Mouse (Mus musculus) hindbrain, postnatal 0 days (tissue): ENCODE measurements at regions not wholly inside any gene's neighbourhood (a gene's known extent, or its start where the extent isn't known, plus 50 kb on each side); places are given as distances from the start of the nearest gene placed in this dataset.
A peak's percentile ranks its signal among the peaks of the same experiment; 100 is the strongest.
"Not testable (repeated sequence)": the region's sequence is repeated elsewhere in the genome, so short reads cannot be mapped to it uniquely, and the experiment has no call there.

Experiments used
- ATAC-seq: fragments of 200-750 bp; cut with Nextera tagmentation; 2 replicates; pipeline ENCODE4 v1.8.0; 2017; ENCODE audit warnings: mild to moderate bottlenecking, moderate TSS enrichment, moderate library complexity
- DNase-seq: peaks from one replicate; pipeline ENCODE4 v3.0.0-alpha.2; 2015; ENCODE audit warnings: low spot score
- H3K27ac ChIP-seq: fragments of 300-500 bp; sonication (generic); 2 replicates; pipeline ENCODE4 v1.5.1; 2014; ENCODE audit warnings: mild to moderate bottlenecking
- H3K27me3 ChIP-seq: fragments of 300-500 bp; sonication (generic); 2 replicates; pipeline ENCODE4 v1.6.1; 2014; ENCODE audit warnings: low read length, mixed read lengths; ENCODE audit not compliant: insufficient read depth
- H3K36me3 ChIP-seq: fragments of 300-500 bp; sonication (generic); 2 replicates; pipeline ENCODE4 v1.6.1; 2014; ENCODE audit warnings: low read length, mixed read lengths; ENCODE audit not compliant: insufficient read depth
- H3K4me1 ChIP-seq: fragments of 300-500 bp; sonication (generic); 2 replicates; pipeline ENCODE4 v1.6.1; 2014; ENCODE audit warnings: antibody characterized with exemption, low read length, mixed read lengths; ENCODE audit not compliant: insufficient read depth
- H3K4me2 ChIP-seq: fragments of 300-500 bp; sonication (generic); 2 replicates; pipeline ENCODE4 v1.6.1; 2014; ENCODE audit warnings: low read depth, mild to moderate bottlenecking, low read length, moderate library complexity, mixed read lengths
- H3K4me3 ChIP-seq: fragments of 300-500 bp; sonication (generic); 2 replicates; pipeline ENCODE4 v1.5.1; 2014; ENCODE audit warnings: low read length
- H3K9ac ChIP-seq: fragments of 300-500 bp; sonication (generic); replicated peaks from 2 replicates; pipeline ENCODE4 v1.6.1; 2014; ENCODE audit warnings: mild to moderate bottlenecking, low read length, moderate library complexity, mixed read lengths
- H3K9me3 ChIP-seq: fragments of 300-500 bp; sonication (generic); 2 replicates; pipeline ENCODE4 v1.6.1; 2016; ENCODE audit warnings: low read length, mixed read lengths
- CTCF ChIP-seq: IDR thresholded peaks from 2 replicates; pipeline ENCODE4 v1.5.1; 2016; ENCODE audit warnings: antibody characterized with exemption, control low read depth, low read depth
- WGBS: fragments of 180-500 bp; shearing (Covaris S2); extraction: QIAGEN DNeasy Blood & Tissue Kit; methylation state at CpG from one replicate; pipeline ENCODE4 v1.1.7; 2014; 5-methylcytosine and 5-hydroxymethylcytosine counted together

DNA sequence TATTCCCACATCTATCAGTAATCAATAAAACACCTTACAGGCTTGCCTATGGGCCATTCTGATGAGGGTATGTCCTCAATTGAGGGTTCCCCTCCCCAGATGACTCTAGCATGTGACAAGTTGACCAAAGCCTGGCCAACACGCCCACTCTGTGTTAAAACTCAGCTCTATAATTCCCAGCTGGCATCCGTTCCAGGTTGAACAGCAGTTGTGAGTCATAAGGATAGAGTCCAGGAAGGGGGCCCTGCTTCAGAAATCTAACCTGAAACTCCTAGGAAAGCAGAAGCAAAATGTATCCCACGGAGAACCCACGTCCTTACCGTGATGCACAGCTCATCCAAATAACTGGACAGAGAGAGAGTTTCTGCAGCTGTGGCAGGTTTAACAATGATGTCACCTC, 147.2 kb upstream of the Ipo5 start:
- H3K9me3 ChIP-seq: no peaks in the 10 kb centered on the region
- WGBS: 86% methylated on average over 5 of the region's 5 CpGs
- H3K4me3 ChIP-seq: no peak overlapping the region
- DNase-seq (no peak), ATAC-seq (no peak)
- TF ChIP-seq CTCF: no peak
- no peaks in the 10 kb centered on the region for H3K4me1 ChIP-seq
- no peak overlapping the region for H3K27ac ChIP-seq
- no peak overlapping the region for H3K4me2 ChIP-seq
- H3K36me3 ChIP-seq: no peaks in the 10 kb centered on the region
- H3K27me3 ChIP-seq: no peaks in the 10 kb centered on the region
- H3K9ac ChIP-seq: no peak overlapping the region

DNA sequence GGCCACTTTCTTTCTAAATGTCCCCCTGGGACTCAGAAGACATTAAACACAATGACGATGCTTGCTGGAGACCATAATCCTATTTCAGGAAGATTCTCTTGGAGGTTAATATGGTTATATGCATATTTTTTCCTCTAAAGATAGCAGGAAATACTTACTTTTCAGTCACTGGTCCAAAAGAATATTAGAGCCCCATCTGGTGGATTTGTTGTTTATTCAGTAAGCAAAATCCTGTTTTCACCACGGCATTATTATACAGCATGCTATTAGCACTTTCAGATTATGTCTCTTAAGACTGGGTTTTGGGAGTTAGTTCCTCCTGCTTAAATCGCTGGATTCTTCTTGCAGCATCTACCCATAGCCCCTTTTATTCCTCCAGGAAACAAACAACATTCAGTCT, 146.6 kb upstream of the Ipo5 start:
- Histone ChIP-seq H3K4me1 (no peaks in the 10 kb centered on the region), H3K4me2 (no peak overlapping the region), H3K9me3 (no peaks in the 10 kb centered on the region), H3K9ac (no peak overlapping the region), H3K4me3 (no peak overlapping the region), H3K36me3 (no peaks in the 10 kb centered on the region), H3K27ac (no peak overlapping the region), H3K27me3 (no peaks in the 10 kb centered on the region)
- peak; percentile 75 for DNase-seq
- peak; percentile 57 for TF ChIP-seq CTCF
- no peak for ATAC-seq
- WGBS: 55% methylated on average over 3 of the region's 3 CpGs

DNA sequence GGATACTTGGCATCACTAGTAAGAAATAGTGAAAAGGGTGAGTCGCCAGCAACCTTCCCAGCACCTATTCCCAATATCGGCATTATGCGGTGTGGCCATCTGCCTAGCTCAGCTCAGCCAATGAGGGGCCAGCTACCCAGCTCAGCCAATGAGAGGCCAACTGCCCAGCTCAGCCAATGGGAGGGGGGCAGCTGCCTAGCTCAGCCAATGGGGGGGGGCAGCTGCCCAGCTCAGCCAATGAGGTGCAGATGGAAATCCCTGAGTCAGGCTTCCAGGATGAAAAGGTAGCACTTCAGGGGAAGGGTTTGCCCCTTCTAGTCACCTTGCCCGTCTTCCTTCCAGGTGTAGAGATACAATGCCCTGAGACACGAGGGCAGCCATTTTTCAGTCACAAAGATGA, 144.6 kb upstream of the Ipo5 start:
- TF ChIP-seq CTCF: no peak
- Histone ChIP-seq H3K27me3 (no peaks in the 10 kb centered on the region), H3K9ac (no peak overlapping the region), H3K27ac (no peak overlapping the region), H3K4me1 (no peaks in the 10 kb centered on the region), H3K36me3 (no peaks in the 10 kb centered on the region), H3K9me3 (no peaks in the 10 kb centered on the region), H3K4me3 (no peak overlapping the region), H3K4me2 (no peak overlapping the region)
- WGBS: 89% methylated on average over 5 of the region's 5 CpGs
- ATAC-seq (no peak), DNase-seq (no peak)

DNA sequence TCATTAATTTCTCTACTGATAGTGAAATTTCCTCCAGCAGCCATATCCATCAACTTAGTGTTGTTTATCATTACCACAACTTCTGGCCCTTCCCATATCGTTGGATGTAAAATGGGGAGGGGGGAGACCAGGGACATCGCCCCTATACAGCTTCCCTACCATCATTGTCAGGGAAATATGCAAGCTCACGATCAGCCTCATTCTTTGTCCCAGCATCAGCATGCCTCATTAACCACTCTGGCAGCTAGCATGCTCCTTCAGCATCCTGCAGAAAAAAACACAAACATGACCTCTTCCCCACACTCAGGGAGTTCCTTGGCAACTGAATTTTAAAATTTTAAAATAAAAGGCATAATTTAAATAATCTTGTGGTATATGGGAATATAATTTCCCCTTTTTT, 140.4 kb upstream of the Ipo5 start:
- Histone ChIP-seq H3K4me1 (no peaks in the 10 kb centered on the region), H3K4me3 (no peak overlapping the region)
- TF ChIP-seq CTCF: no peak

DNA sequence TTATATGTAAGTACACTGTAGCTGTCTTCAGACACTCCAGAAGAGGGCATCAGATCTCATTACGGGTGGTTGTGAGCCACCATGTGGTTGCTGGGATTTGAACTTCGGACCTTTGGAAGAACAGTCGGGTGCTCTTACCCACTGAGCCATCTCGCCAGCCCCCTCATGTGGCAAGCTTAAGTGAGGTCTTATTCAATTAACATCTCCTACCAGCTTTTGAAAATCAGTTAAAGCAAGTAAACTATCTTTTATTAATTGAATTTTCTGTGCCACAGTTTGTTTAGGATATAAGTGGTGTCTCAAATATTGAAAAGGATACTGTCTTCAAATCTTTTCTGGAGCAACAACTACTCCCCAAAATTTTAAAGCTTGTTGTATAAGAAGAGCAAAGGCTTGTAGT, 138.0 kb upstream of the Ipo5 start:
- 80% methylated on average over 3 of the region's 4 CpGs for WGBS
- ATAC-seq: not testable (repeated sequence)

More for the DNA sequence above, 140.4 kb upstream of the Ipo5 start:
- no peak overlapping the region for H3K27ac ChIP-seq
- no peak overlapping the region for H3K4me2 ChIP-seq
- H3K9ac ChIP-seq: no peak overlapping the region
- no peaks in the 10 kb centered on the region for H3K36me3 ChIP-seq
- 26% methylated on average over 3 of the region's 3 CpGs for WGBS
- no peaks in the 10 kb centered on the region for H3K9me3 ChIP-seq
- ATAC-seq (no peak), DNase-seq (peak; percentile 25)
- H3K27me3 ChIP-seq: no peaks in the 10 kb centered on the region

DNA sequence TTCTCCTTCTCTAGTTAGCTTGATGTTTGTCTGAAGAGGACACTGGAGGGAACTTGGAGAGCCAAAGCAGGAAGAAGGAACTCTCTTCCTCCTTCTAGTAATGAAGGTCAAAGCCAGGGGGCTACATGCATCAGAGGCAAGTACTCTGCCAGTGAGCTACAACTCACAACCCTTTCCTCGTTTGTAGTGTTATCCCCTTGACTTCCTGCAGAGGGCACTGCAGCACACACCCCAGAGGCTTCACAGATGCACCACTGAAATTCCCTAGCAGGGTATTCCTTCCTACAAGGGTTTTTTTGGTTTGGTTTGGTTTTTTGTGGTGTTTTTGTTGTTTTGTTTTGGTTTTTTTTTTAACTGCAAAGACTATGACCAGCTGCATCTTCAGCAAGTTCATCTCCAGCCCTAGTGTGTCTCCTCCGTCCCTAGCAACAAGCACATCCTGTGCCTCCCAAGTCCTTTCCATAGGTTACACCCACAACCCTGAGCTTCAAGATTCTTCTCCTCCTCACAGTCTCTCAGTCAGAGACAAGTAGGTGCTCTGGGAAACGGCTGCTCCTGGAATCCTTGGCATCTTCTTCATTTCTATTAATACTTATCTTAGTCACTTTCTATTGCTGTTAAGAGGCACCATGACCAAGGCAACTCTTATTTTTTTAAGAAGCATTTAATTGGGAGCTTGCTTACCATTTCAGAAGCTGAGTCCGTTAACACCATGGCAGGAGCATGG, 119.0 kb upstream of the Ipo5 start:
- ATAC-seq (no peak), DNase-seq (no peak)
- no peak overlapping the region for H3K27ac ChIP-seq
- H3K9me3 ChIP-seq: no peaks in the 10 kb centered on the region
- peak; percentile 53 for TF ChIP-seq CTCF
- no peaks in the 10 kb centered on the region for H3K36me3 ChIP-seq
- H3K9ac ChIP-seq: no peak overlapping the region
- H3K4me3 ChIP-seq: no peak overlapping the region
- WGBS: 82% methylated on average over 4 of the region's 4 CpGs
- no peak overlapping the region for H3K4me2 ChIP-seq
- no peaks in the 10 kb centered on the region for H3K4me1 ChIP-seq
- no peaks in the 10 kb centered on the region for H3K27me3 ChIP-seq

More for the DNA sequence above, 138.0 kb upstream of the Ipo5 start:
- H3K36me3 ChIP-seq, H3K9ac ChIP-seq, H3K4me3 ChIP-seq, H3K4me1 ChIP-seq, H3K9me3 ChIP-seq, H3K27me3 ChIP-seq, H3K4me2 ChIP-seq, H3K27ac ChIP-seq, DNase-seq: not testable (repeated sequence)

DNA sequence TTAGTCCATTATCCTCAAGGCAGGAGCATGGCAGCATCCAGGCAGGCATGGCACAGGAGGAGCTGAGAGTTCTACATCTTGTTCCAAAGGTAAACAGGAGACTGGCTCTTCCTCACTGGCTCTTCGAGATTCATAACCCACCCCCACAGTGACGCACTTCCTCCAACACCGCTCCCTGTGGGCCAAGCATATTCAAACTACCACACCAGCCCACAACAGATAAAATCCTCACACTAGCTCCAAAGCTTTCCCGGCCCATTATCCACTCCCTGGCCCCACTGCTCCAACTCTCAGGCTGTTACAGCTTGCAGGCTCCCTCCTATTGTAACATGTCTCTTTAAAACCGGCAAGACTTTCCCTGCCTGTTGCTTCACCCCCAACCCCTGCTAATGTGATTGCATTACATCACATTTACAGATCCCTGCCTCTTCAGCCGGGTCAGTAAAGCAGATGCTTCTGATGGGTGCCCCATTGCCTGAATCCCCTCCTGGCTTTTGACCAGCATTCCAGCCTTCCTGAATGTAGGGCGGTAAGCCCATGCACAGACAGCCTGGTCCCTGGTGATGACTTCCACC, 113.0 kb upstream of the Ipo5 start:
- Histone ChIP-seq H3K4me1 (no peaks in the 10 kb centered on the region), H3K36me3 (no peaks in the 10 kb centered on the region), H3K4me2 (no peak overlapping the region), H3K27ac (no peak overlapping the region), H3K9ac (no peak overlapping the region), H3K9me3 (no peaks in the 10 kb centered on the region), H3K4me3 (no peak overlapping the region), H3K27me3 (no peaks in the 10 kb centered on the region)
- no peak for TF ChIP-seq CTCF
- 75% methylated on average over 7 of the region's 7 CpGs for WGBS
- ATAC-seq: no peak
- DNase-seq: no peak
